Mouse (Mus musculus) lung, embryonic 14.5 days (tissue): ENCODE measurements around the gene Timm8b. TPM values are rescaled to one million over a fixed set of nuclear protein-coding genes. Genes with fewer than 3 reads are reported as not detected.
A peak's percentile ranks its signal among the peaks of the same experiment; 100 is the strongest.
"Not testable (repeated sequence)": the region's sequence is repeated elsewhere in the genome, so short reads cannot be mapped to it uniquely, and the experiment has no call there.

Experiments
- ATAC-seq: fragments of 200-750 bp; cut with Nextera tagmentation; 2 replicates; pipeline ENCODE4 v1.8.0; 2017; ENCODE audit warnings: mild to moderate bottlenecking, moderate TSS enrichment, moderate library complexity; ENCODE audit not compliant: insufficient read depth
- DNase-seq: peaks from one replicate; pipeline ENCODE4 v3.0.0-alpha.2; 2015
- H3K27ac ChIP-seq: fragments of 300-500 bp; sonication (generic); 2 replicates; pipeline ENCODE4 v1.5.1; 2014; ENCODE audit warnings: low read depth, mild to moderate bottlenecking, moderate library complexity
- H3K27me3 ChIP-seq: fragments of 300-500 bp; sonication (generic); 2 replicates; pipeline ENCODE4 v1.6.1; 2014; ENCODE audit warnings: low read length, control low read depth; ENCODE audit not compliant: insufficient read depth
- H3K36me3 ChIP-seq: fragments of 300-500 bp; sonication (generic); 2 replicates; pipeline ENCODE4 v1.6.1; 2014; ENCODE audit warnings: control low read depth; ENCODE audit not compliant: insufficient read depth
- H3K4me1 ChIP-seq: fragments of 300-500 bp; sonication (generic); 2 replicates; pipeline ENCODE4 v1.6.1; 2014; ENCODE audit warnings: antibody characterized with exemption, control low read depth; ENCODE audit not compliant: insufficient read depth
- H3K4me2 ChIP-seq: fragments of 300-500 bp; sonication (generic); 2 replicates; pipeline ENCODE4 v1.6.1; 2014; ENCODE audit warnings: mild to moderate bottlenecking
- H3K4me3 ChIP-seq: fragments of 300-500 bp; sonication (generic); 2 replicates; pipeline ENCODE4 v1.5.1; 2014; ENCODE audit warnings: low read depth, low read length
- H3K9ac ChIP-seq: fragments of 300-500 bp; sonication (generic); 2 replicates; pipeline ENCODE4 v1.6.1; 2014
- H3K9me3 ChIP-seq: fragments of 300-500 bp; sonication (generic); 2 replicates; pipeline ENCODE4 v1.6.1; 2016; ENCODE audit warnings: low read depth, low read length, control low read depth
- CTCF ChIP-seq: IDR thresholded peaks from 2 replicates; pipeline ENCODE4 v1.5.1; 2016; ENCODE audit warnings: antibody characterized with exemption, low read depth
- WGBS: fragments of 180-500 bp; shearing (Covaris S2); extraction: QIAGEN DNeasy Blood & Tissue Kit; methylation state at CpG from one replicate; pipeline ENCODE4 v1.1.7; 2014; 5-methylcytosine and 5-hydroxymethylcytosine counted together
- polyA plus RNA-seq: library from polyadenylated mRNA; unstranded; fragments of >200 nt; fragmentation: Nextera tagmentation; extraction: Ambion mirVana; gene quantifications from 2 replicates; pipeline ENCODE4 v1.2.1, GENCODE M21; 2014

Gene Timm8b
- polyA plus RNA-seq, 1 experiment from 2014 or later: 224 TPM

DNA sequence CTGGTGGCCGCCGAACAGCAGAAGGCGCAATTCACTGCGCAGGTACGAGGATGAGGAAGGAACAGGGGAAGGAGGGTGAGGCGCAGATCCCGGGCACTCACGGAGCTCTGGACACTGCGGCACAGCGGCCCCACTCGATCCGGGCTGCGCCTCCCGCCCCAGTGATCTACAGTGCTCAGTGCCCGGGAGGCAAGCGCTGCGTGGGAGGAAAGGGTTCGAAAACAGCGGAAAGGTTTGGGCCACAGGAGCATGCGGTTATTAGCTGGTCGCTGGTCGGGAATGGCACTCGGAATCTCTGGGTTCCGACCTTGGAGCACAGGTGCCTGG is 251 bp downstream of the Timm8b start:
- H3K27ac ChIP-seq: peak overlapping the region; percentile 65
- peaks cover 56% of the 10 kb centered on the region for H3K36me3 ChIP-seq
- under 1% methylated on average over 24 of the region's 24 CpGs for WGBS
- TF ChIP-seq CTCF: peak; percentile 52
- H3K27me3 ChIP-seq: no peaks in the 10 kb centered on the region
- H3K9ac ChIP-seq: peak overlapping the region; percentile 71
- H3K4me1 ChIP-seq: peaks cover 12% of the 10 kb centered on the region; the same call in 1 of the 2 replicates
- DNase-seq (no peak), ATAC-seq (peak; percentile 90)
- H3K9me3 ChIP-seq: no peaks in the 10 kb centered on the region
- peak overlapping the region; percentile 90 for H3K4me3 ChIP-seq
- H3K4me2 ChIP-seq: peak overlapping the region; percentile 88

- no peaks in the 10 kb centered on the region for H3K9me3 ChIP-seq
- peak overlapping the region; percentile 88 for H3K4me2 ChIP-seq
- H3K27ac ChIP-seq: peak overlapping the region; percentile 65
- no peaks in the 10 kb centered on the region for H3K27me3 ChIP-seq
- DNase-seq (peak; percentile 1), ATAC-seq (no peak)
- H3K9ac ChIP-seq: peak overlapping the region; percentile 71
- WGBS: under 1% methylated on average over 6 of the region's 6 CpGs
- H3K36me3 ChIP-seq: peaks cover 55% of the 10 kb centered on the region
- H3K4me1 ChIP-seq: peaks cover 12% of the 10 kb centered on the region; the same call in 1 of the 2 replicates
- H3K4me3 ChIP-seq: peak overlapping the region; percentile 90
- TF ChIP-seq CTCF: no peak
Observed at GRCm38 (mm10) chr9:50604338-50604737, 628 bp downstream of the Timm8b start.

DNA sequence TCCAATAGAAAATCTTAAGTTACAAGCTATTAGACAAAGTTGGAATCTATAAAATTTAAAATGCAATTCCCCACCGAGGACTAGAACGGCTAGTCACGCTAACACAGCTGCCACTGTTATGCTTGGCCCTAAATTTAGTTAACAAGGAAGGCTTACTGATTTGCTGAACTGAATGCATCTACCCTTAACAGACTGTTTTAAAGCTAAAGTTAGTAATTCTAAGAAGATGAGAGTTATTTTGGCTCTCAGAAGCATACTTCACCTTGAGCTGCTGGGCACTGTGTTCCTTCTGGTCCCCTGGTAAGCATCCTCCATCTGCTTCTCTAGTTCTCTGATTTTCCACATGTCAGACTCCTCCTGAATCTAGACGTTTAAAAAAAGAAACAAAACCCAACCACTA is 8.4 kb downstream of the Timm8b start:
- H3K9ac ChIP-seq: no peak overlapping the region
- H3K4me3 ChIP-seq: no peak overlapping the region
- ATAC-seq: no peak
- TF ChIP-seq CTCF: no peak
- no peaks in the 10 kb centered on the region for H3K4me1 ChIP-seq
- no peaks in the 10 kb centered on the region for H3K27me3 ChIP-seq
- H3K9me3 ChIP-seq: no peaks in the 10 kb centered on the region
- no peak overlapping the region for H3K27ac ChIP-seq
- H3K4me2 ChIP-seq: no peak overlapping the region
- peaks cover 77% of the 10 kb centered on the region for H3K36me3 ChIP-seq
- DNase-seq: no peak
- 85% methylated on average over 4 of the region's 4 CpGs for WGBS

DNA sequence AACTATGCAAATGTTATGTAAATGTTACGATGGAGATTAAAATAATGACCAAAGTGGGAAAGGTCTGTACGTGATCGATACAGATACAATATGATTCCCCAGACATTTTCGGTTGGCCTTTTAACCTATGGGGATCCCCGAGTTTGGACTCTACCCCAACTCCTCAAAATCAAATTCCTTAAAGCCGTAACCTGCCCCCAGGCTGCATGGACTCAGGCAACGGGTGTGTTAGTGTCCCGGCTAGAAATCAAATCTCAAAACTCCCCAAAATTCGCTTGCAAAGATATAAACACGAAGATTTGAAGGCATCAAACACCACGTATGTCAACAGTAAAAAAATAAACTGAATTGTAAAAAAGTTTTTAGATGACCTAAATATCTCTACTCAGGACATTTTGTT is 12.5 kb downstream of the Timm8b start:
- Histone ChIP-seq H3K36me3 (peaks cover 40% of the 10 kb centered on the region), H3K27ac (no peak overlapping the region), H3K4me2 (peak overlapping the region; percentile 81), H3K27me3 (no peaks in the 10 kb centered on the region), H3K4me3 (peak overlapping the region; percentile 96), H3K9ac (peak overlapping the region; percentile 94), H3K4me1 (no peaks in the 10 kb centered on the region), H3K9me3 (no peaks in the 10 kb centered on the region)
- ATAC-seq: no peak
- TF ChIP-seq CTCF: no peak
- DNase-seq: no peak
- 36% methylated on average over 11 of the region's 11 CpGs for WGBS

GRCm38 (mm10) chr9:50616766-50617603 is 13.3 kb downstream of the Timm8b start, which contains the start of the genes Pih1d2 and Nkapd1:
Gene Pih1d2 (plus strand): TSS chr9:50617321.
Gene Nkapd1 (minus strand): TSS chr9:50617464.
- Histone ChIP-seq H3K27me3 (no peaks in the 10 kb centered on the region), H3K4me2 (peak within 1 kb of the TSS; percentile 81), H3K9me3 (no peaks in the 10 kb centered on the region), H3K27ac (peak within 1 kb of the TSS; percentile 96), H3K4me3 (peak within 1 kb of the TSS; percentile 96), H3K4me1 (no peaks in the 10 kb centered on the region), H3K36me3 (peaks cover 34% of the 10 kb centered on the region), H3K9ac (peak within 1 kb of the TSS; percentile 94)
- ATAC-seq (peak; percentile 96), DNase-seq (peak; percentile 97)
- peak; percentile 12; the same call in 1 of the 2 replicates for TF ChIP-seq CTCF
- WGBS: under 1% methylated on average over 81 of the region's 81 CpGs

DNA sequence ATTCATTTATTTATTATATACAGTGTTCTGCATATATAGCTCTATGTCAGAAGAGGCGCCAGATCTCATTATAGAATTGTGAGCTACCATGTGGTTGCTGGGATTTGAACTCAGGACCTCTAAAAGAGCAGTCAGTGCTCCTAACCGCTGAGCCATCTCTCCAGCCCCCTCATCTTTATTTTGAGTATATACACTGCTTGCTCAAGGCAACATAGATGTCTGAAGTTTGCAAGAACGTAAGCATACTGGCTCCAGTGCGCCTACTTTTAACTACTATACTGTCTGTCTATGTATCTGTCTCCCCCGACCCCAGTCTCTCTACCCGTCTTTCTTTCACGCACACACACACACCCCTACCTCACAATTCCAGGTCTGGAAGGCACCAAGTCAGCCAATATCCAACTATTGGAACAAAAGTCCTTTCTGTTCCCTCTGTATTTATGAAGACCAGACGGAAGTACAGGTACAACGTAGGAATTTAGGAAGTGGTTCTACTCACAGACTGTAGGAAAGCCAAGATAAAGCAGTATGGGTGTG is 14.2 kb downstream of the Timm8b start:
- no peak overlapping the region for H3K9ac ChIP-seq
- H3K36me3 ChIP-seq: peaks cover 25% of the 10 kb centered on the region
- no peaks in the 10 kb centered on the region for H3K4me1 ChIP-seq
- no peak for DNase-seq
- no peaks in the 10 kb centered on the region for H3K9me3 ChIP-seq
- peak overlapping the region; percentile 96 for H3K4me3 ChIP-seq
- no peak for TF ChIP-seq CTCF
- no peaks in the 10 kb centered on the region for H3K27me3 ChIP-seq
- ATAC-seq: no peak
- H3K27ac ChIP-seq: no peak overlapping the region
- 61% methylated on average over 9 of the region's 9 CpGs for WGBS
- peak overlapping the region; percentile 81 for H3K4me2 ChIP-seq

- H3K9ac ChIP-seq, ATAC-seq, H3K27me3 ChIP-seq, H3K9me3 ChIP-seq, H3K27ac ChIP-seq, DNase-seq, H3K4me3 ChIP-seq, H3K4me2 ChIP-seq, H3K4me1 ChIP-seq: not testable (repeated sequence)
- peaks cover 22% of the 10 kb centered on the region for H3K36me3 ChIP-seq
- WGBS: 93% methylated on average over 6 of the region's 8 CpGs
Observed at GRCm38 (mm10) chr9:50630903-50631302, 27.2 kb downstream of the Timm8b start.
